Mouse (Mus musculus) bone marrow macrophage, adult 2 months (primary cell): ENCODE results near the gene 4930535I16Rik. TPM values are rescaled to one million over a fixed set of nuclear protein-coding genes. Genes with fewer than 3 reads are reported as not detected.
"Not testable (repeated sequence)": the region's sequence is repeated elsewhere in the genome, so short reads cannot be mapped to it uniquely, and the experiment has no call there.

Experiments
- H3K27ac ChIP-seq: 2 replicates; pipeline ENCODE4 v1.5.1; 2012; ENCODE audit warnings: low read depth, low read length; ENCODE audit not compliant: insufficient read depth
- H3K4me1 ChIP-seq: 2 replicates; pipeline ENCODE4 v1.6.1; 2012; ENCODE audit warnings: low read length; ENCODE audit not compliant: control insufficient read depth, insufficient read depth
- H3K4me3 ChIP-seq: 2 replicates; pipeline ENCODE4 v1.5.1; 2012; ENCODE audit warnings: mild to moderate bottlenecking, low read length, moderate library complexity; ENCODE audit not compliant: insufficient read depth
- CTCF ChIP-seq: IDR thresholded peaks from 2 replicates; pipeline ENCODE4 v1.5.1; 2012; ENCODE audit warnings: low read depth, mild to moderate bottlenecking, low read length, moderate library complexity
- POLR2A ChIP-seq: IDR thresholded peaks from 2 replicates; pipeline ENCODE4 v1.6.1; 2012; ENCODE audit warnings: mild to moderate bottlenecking, low read depth, low read length, borderline replicate concordance
- polyA plus RNA-seq: library from polyadenylated mRNA; stranded (reverse); fragments of >200 nt; gene quantifications from 2 replicates; pipeline ENCODE4 v1.2.4, GENCODE M21; 2012; ENCODE audit not compliant: missing spikeins, insufficient read depth, insufficient read length

4930535I16Rik gene
- polyA plus RNA-seq: not detected in 2 replicates

DNA sequence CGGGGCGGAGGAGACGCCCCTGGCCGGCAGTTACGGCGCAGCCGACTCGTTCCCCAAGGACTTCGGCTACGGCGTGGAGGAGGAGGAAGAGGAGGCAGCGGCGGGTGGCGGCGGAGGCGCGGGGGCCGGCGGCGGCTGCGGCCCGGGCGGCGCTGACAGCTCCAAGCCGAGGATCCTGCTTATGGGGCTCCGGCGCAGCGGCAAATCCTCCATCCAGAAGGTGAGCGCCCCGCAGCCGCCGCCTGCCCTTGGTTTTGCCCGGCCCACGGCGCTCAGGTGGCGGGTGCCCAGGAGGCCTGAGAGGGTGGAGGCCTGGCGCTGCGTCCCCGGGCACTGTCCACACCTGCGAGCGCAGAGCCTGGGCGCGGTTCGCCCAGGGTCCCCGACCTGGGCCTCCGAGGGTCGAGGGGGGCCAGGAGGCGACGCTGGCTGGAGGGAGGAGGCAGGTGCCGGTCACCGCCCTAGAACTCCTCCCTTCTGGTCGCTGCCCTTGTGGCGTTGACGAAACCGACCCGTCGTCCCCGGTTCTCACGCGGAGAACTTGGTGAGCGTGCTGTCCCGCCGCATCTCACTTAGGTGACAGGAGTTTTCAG lies at the start of gene 4930535I16Rik:
Gene 4930535I16Rik, minus strand, starts transcription at position 475 of the 593 bp plus-strand sequence.
- Histone ChIP-seq H3K4me3 (peak within 1 kb of the TSS; percentile 93), H3K4me1 (peaks cover 33% of the 10 kb centered on the region), H3K27ac (peak within 1 kb of the TSS; percentile 85)
- TF ChIP-seq POLR2A (0 out of 2 replicates have a peak, but pooled peaks have one; percentile 53), CTCF (no peak)

DNA sequence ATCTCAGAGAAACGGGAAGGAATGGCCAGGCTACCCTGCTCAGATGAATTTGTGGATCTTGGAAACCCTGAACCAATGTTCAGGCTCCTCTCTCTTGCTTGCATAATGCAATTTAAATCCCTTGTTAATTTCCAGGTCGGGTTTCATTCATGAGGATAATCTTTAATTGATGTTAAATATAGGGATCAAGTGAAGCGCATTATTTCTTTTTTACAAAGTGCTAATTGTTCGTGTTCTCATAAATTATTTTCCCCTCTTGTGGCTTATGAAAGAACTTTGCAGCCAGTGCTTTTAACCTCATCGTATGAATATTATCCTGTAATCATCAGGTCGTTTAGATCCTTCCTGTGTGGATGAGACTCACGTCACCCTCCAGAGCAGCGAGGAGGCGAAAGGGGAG lies 44.9 kb upstream of the 4930535I16Rik start:
- peaks cover 8% of the 10 kb centered on the region for H3K4me1 ChIP-seq
- TF ChIP-seq CTCF (no peak), POLR2A (no peak)
- no peak overlapping the region for H3K27ac ChIP-seq
- no peak overlapping the region for H3K4me3 ChIP-seq

DNA sequence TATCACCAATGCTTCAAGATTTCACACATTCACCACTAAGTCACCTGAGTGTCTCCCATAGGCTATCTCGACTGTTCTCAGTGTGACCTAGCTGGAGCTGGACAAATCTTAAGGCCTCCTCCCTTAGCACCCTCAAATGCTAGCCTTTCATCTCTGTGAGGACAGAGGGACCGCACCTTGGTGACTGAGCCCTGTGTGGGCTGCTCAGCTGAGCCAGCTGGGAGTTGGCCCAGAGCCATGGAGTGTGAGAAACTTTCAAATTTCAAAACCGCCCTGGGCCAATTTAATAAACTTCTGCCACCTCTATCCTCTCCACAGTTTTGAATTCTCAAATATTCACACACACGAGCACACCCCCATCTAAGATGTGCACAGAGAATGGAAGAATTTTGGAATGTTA lies 43.1 kb upstream of the 4930535I16Rik start:
- TF ChIP-seq POLR2A: no peak
- no peak for TF ChIP-seq CTCF
- H3K4me1 ChIP-seq: peaks cover 8% of the 10 kb centered on the region
- no peak overlapping the region for H3K4me3 ChIP-seq
- H3K27ac ChIP-seq: no peak overlapping the region

DNA sequence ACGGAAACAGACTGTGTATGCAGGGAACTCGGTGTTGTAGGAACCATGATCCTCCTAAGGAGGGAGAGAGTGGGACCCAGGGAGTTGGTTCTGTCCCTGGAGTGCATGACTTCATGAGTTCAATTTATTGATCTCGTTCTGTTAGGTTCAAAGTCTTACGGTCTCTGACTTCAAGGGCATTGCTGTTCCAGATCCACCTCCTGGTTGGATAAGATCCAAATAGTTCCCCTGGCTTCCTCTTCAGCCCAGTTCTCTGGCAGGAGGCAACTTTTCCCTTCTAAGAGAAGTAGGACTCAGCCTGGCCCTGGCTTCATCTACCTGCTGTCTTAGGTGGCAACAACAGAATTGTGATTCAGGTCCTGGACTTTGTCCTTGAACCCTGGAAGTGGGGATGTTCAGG lies 40.1 kb upstream of the 4930535I16Rik start:
- Histone ChIP-seq H3K27ac (no peak overlapping the region), H3K4me3 (no peak overlapping the region), H3K4me1 (peaks cover 5% of the 10 kb centered on the region)
- no peak for TF ChIP-seq POLR2A
- no peak for TF ChIP-seq CTCF

DNA sequence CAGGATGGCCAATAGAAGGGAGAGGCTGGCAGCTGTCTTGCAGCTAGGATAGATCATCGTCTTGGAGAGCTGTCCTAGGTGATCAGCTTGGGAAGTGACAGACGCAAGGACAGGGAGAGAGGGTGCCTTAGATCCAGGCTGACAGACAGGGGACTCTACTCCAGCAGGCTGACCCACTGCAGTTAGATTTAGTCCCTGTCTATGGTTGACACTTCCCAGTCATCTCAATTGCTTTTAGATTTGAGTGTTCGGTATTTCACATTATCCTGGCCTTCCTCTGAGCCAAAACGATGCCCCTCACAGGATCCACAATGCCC lies 39.6 kb upstream of the 4930535I16Rik start:
- no peak overlapping the region for H3K4me3 ChIP-seq
- no peak overlapping the region for H3K27ac ChIP-seq
- peaks cover 4% of the 10 kb centered on the region for H3K4me1 ChIP-seq
- TF ChIP-seq CTCF (no peak), POLR2A (no peak)

DNA sequence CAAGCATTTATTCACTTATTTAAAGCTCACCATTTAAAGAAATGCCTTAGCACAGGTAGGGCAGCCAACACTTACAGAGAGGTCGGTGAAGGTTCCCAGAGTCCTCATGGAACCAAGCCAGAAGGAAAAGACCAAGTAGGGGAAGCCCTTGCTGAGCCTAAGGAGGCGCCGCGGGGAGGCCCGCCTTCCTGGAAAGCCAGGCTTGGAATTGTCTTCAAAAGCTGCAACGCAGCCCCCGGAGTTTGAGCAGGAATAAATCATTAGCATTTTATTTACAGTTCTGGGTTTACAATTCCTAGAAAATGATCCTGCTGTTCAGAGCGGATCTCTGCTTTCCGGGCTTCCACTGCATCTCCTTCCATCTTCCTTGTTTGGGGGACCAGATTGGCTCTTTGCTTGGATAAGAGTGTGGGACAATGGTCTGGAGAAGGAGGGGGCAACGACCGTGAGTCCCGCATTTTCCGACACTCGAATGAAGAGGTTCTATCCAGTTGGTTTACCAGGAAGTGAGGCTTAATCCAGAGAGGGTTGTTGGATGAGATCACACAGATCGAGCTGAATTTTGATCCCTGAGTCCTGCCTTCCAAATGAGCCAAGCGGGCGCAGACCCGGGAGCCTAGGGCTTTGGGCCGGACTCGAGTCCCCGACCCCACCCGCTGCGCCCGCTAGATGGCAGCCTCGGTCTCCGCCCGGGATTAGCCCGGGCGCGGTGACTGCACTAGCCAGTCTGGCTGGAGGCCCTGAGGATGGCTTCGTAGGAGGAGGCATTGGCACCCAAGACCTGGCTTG lies 39.1 kb upstream of the 4930535I16Rik start:
- H3K4me3 ChIP-seq: no peak overlapping the region
- TF ChIP-seq POLR2A (peak; percentile 10; the same call in 1 of the 2 replicates), CTCF (peak; percentile 61)
- H3K27ac ChIP-seq: no peak overlapping the region
- peaks cover 4% of the 10 kb centered on the region for H3K4me1 ChIP-seq

DNA sequence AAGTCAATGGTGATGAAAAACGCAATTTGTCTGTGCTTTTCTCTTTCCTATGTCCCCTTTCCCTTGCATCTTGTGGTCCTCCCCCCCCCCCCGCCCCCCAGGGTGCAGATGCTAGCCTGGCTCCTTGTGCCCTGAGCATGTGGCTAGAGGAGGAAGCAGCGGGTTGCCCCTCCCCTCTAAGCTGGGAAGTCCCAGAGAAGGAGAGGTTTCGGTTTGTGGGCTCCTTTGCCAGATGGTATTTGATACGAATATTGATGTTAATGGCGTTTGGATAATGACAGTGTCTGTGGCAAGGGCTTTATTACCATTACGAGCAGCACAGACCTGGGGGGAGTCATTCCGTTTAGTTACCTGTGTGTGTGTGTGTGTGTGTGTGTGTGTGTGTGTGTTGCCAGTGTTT lies 34.2 kb upstream of the 4930535I16Rik start:
- TF ChIP-seq CTCF: no peak
- Histone ChIP-seq H3K4me1 (peaks cover 15% of the 10 kb centered on the region), H3K27ac (peak overlapping the region; percentile 88), H3K4me3 (peak overlapping the region; percentile 52)

DNA sequence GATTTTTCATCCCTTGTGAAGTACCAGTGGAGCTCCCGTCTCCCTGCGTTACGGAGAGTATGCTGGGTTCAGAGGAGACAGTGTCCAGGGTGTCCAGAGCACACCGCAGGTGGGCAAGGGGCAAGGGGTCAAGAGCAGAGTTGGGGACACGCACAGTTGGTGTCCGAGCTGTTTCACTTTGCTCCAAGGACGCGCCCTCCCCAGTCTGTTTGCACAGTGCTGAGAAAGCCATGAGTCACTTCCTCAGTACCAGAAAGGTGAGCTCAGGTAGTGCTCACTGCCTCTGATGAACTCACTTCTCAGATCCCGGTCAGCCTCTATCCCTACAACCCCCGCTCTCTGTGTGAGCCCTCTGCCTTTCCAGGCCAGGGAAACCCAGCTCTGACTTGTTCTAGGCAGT lies 31.8 kb upstream of the 4930535I16Rik start:
- no peak for TF ChIP-seq POLR2A
- no peak for TF ChIP-seq CTCF
- peaks cover 15% of the 10 kb centered on the region for H3K4me1 ChIP-seq
- H3K4me3 ChIP-seq: no peak overlapping the region
- H3K27ac ChIP-seq: no peak overlapping the region

DNA sequence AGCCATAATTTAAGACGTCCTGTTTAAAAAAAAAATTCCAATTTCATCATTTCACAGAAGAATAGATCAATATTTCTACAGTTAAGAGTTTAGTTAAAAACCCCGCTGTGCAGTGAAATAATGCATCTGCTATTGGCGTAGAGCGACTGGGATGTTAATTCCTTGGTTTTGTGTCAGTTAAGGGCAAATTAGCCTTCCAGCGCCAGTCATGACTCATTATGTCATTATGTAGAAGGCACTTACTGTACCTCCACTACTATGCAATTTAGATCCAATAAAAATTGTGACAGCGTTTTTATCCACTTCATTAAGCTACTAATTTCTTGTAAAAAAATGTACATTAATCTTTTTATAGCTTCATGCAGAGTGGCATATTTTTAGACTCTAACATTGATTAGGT lies 31.1 kb upstream of the 4930535I16Rik start:
- TF ChIP-seq CTCF (no peak), POLR2A (no peak)
- no peak overlapping the region for H3K4me3 ChIP-seq
- H3K27ac ChIP-seq: no peak overlapping the region
- H3K4me1 ChIP-seq: peaks cover 15% of the 10 kb centered on the region

DNA sequence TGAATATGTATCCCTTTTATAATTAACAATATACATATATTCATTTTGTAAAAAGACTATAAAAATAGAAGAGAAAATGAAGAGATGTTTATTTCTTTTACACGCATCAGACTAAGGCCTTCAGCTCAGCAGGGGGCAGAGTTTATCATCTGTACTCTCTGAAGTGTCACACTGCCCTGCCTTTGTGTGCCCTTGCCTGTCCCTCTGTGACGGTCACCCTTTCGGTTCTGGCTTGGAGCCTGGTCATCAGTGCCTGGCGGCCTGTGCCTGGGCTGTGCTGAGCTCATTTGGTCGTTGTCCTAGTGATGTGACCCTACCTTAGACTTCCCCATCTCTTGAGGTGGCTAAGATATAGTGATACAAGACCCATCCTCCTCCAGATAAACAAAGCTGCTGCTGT lies 29.3 kb upstream of the 4930535I16Rik start:
- TF ChIP-seq CTCF (no peak), POLR2A (no peak)
- peaks cover 12% of the 10 kb centered on the region for H3K4me1 ChIP-seq
- no peak overlapping the region for H3K4me3 ChIP-seq

DNA sequence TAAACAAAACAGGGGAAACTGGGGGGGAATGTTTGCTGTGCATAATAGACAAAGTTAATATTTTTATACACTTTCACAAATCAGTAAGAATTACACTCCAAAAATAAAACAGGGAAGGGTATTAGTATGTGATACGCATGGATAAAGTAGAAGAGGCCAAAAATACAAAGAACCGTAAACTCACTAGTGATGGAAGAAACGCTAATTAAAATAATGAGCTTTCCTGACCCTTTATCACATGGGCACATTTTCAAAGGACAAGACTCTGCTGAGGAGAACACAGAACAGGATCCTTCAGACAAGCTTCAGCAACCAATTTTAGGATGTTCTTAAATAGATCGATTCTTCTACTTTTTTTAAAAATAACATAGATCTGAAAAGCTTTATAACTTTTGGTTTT lies 28.9 kb upstream of the 4930535I16Rik start:
- TF ChIP-seq POLR2A: no peak
- TF ChIP-seq CTCF: no peak
- Histone ChIP-seq H3K4me3 (no peak overlapping the region), H3K27ac (no peak overlapping the region), H3K4me1 (peaks cover 14% of the 10 kb centered on the region)

More for the DNA sequence above, 29.3 kb upstream of the 4930535I16Rik start:
- H3K27ac ChIP-seq: no peak overlapping the region

DNA sequence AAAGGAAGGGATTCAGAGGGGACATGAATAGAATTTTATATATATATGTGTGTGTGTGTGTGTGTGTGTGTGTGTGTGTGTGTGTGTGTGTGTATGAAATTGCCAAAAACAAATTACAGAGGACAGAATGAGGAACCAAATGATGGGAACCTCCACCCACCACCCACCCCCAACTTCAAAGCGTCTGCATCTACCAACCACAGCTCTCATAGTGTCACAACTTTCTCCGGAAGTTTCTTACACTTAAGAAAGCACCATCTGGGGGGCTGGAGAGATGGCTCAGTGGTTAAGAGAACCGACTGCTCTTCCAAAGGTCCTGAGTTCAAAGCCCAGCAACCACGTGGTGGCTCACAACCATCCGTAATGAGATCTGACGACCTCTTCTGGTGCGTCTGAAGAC lies 23.1 kb upstream of the 4930535I16Rik start:
- H3K4me1 ChIP-seq, H3K4me3 ChIP-seq, H3K27ac ChIP-seq: not testable (repeated sequence)
